Mouse (Mus musculus): ENCODE results near the gene Gm17657.

Gm17657 gene

DNA sequence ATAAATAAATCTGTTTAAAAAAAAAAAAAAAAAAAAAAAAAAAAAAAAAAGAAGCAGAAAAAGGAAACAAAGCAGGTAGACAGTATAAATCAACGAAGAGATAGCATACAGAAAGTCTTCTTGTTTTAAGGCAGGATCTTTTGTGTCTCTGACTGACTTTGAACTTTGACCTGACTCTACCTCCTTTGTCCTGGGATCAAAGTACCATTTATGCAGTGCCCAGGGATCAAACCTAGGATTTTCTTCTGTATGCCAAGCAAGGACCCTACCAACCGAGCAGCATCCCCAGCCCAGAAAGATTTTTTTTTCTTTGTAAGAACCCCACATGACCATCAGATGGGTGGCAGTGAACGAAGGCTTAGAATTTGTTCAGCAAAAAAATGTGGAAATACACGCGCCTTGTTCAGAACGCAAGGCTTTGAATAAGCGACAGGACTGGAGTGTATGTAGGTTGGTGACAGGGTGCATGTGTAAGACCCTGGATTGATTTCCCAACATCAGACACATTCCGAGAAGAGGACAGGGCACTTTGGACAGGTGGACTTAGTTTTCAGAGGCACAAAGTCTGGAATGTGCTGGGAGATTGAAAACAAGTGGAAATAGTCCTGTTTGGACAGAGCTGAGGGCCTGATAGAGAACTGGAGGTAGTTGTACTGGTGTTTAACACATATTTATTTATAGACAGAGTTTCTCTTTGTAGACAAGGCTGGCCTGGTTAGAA lies 61.0 kb downstream of the Gm17657 start:
- DNase-seq (ENCODE audit: low read depth, low spot score) = no peak

DNA sequence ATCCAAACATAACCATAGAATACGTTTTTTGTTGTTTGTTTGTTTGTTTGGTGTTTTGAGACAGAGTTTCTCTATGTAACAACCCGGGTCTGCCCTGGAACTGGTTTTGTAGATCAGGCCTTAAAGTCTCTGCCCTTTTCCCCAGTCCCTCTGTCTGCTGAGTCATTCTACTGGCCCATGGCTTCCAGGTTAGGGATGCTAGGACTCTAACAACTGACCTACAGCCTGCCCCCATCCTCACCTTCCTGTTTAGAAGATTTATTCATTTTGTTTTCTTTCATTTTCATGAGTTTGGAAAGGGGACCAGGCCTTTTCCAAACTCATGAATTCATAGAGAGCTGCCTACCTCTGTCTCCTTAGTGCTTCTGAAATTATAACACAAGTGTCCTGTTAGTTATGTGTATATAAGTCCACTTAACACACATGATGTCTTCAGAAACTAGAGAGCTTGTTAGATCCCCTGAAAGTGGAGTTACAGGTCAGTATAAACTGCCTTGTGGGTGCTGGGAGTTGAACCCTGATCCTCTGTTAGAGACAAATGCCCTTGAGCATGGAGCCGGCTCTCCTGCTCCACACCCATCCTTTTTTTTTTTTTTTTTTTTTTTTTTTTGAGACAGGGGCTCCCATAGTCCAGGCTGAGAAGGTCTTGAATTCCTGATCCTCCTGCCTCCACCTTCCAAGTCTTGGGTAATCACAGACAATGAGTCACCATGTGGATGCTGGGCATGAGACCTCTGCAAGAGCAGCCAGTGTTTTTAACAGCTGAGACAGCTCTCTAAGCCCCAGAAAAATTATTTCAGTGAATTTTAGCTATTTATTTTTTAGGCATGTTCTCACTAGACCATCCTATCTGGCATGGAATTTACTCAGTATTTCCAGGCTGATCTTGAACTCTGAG lies 63.9 kb downstream of the Gm17657 start:
- DNase-seq (ENCODE audit: low read depth, low spot score) = no peak

DNA sequence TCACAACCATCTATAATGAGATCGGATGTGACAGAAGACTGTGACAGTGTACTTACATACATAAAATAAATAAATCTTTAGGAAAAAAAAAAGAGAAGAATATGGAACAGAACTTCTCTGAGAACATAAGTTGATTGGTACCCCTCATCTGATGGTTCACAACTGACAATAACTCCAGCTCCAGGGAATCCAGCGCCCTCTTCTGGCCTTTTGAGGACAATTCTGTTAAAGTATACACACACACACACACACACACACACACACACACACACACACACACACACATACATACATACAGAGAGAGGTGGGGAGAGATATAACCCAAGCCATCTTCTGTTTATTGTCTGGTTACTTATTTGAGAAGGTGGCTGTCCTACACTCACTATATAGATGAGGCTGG lies 65.0 kb downstream of the Gm17657 start:
- no peak for DNase-seq (ENCODE audit: low read depth, low spot score)

DNA sequence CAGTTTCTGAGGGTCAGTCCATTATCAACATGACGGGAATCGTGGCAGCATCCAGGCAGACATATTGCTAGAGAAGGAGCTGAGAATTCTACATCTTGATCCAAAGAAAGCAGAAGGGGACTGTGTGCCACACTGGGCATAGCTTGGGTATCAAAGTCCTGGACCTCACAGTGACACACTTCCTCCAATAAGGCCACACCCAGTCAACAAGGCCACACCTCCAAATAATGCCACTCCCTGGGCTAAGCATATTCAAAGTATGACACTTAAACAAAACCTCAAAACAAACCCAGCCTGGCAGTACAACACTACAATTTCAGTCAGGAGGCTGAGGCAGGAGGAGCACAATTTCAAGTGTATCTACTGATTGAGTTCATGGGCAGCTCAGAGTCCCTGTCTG lies 66.2 kb downstream of the Gm17657 start:
- DNase-seq (ENCODE audit: low read depth, low spot score) = no peak

DNA sequence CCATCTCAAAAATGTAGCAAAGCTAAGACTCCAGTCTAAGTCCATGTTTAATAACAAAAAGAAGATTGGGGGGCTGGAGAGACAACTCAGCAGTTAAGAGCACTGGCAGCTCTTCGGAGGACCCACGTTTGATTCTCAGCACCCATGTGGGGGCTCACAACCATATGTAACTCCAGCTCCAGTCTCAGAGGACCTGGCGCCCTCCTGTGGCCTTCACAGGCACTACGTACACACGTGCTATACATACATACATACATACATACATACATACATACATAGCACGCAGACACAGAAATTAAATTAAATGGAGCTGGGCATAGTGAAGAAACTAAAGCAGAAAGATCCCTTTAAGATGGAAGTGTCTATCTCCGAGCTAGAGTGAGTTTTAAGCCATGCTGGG lies 66.8 kb downstream of the Gm17657 start:
- DNase-seq (ENCODE audit: low read depth, low spot score) = no peak

DNA sequence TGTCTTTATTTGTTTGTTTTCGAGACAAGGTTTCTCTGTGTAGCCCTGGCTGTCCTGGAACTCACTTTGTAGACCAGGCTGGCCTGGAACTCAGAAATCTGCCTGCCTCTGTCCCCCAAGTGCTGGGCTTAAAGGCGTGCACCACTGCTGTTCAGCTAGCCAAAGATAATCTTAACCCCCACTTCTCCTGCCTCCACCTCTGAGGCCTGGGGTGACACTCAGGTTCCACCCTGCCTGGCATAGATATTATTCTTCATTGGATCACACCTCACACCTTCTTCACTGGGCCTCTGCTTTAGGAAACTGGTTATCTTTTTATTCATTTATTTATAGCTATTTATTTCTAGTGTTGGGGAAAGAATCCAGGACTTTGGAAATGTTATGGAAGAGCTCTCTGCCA lies 69.2 kb downstream of the Gm17657 start:
- no peak for DNase-seq (ENCODE audit: low read depth, low spot score)

DNA sequence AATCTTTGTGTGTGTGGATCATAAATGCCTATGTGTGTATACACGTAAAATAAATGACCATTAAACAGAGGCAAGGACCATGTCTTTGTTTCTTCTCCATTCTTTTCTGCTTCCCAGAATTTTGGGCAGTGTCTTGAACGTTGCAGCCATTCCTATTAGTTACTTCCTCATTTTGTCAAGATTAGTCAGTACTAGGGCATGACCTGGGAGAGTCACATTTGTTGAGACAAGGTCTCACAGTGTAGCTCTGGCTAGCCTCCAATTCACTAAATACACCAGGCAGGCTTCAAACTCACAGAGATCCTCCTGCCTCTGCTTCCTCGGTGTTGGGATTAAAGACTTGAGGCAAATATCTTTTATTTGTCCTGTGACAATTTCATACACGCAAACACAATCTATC lies 71.2 kb downstream of the Gm17657 start:
- DNase-seq (ENCODE audit: low read depth, low spot score) = no peak

DNA sequence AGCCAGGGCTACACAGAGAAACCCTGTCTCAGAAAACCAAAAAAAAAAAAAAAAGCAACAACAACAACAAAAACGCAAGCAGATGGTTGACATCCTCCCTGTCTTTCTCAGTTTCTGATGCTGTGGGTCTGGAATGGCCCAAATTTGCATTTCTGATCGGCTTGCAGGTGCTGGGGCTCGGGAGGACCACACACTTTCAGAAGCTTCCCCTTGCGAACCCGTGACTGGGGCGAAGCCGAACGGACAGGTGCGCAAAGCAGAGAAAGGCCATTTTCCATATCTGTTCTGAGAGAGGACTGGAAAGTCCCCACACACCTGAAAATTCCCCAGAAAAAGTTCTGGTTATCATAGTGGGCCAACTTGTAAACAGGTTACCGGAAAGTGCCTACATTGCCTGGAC lies 72.1 kb downstream of the Gm17657 start:
- DNase-seq (ENCODE audit: low read depth, low spot score) = no peak

DNA sequence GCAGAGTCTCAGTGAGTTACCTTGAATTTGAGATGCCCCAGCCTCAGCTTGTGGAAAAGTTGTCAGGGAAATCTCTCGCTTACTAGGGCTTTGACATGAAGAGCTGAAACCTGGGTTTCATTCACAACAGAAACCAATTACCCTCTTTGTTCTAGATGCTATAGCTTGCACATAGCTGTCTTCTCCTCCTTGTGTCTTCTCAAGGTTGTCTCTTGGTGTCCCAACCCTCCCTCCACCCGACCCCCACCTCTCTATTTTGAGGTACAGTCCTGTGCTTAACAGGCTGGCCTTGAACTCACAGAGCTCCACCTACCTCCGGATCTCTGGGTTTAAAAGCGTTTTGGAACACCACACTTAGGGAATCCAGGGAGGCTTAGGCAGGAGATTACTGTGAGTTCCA lies 73.0 kb downstream of the Gm17657 start:
- DNase-seq (ENCODE audit: low read depth, low spot score) = no peak

DNA sequence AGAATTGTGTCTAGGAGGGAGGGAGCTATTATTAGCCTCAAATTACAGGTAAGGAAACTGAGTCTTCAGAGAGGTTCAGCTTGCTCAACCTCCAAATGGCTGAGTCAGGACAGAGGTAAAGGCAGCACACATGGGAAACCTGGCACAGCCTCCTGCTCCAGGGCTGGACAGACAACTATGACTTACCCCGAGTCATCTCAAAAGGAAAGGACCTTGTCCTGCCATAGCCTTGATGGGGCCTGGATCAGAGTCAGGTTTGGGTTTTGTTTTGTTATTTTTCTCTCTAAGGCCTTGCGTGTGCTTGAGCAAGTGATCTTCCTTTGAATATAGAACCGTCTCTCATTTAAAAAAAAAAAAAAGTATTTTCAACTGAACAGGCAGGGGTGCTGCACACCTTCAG lies 74.3 kb downstream of the Gm17657 start:
- no peak for DNase-seq (ENCODE audit: low read depth, low spot score)

DNA sequence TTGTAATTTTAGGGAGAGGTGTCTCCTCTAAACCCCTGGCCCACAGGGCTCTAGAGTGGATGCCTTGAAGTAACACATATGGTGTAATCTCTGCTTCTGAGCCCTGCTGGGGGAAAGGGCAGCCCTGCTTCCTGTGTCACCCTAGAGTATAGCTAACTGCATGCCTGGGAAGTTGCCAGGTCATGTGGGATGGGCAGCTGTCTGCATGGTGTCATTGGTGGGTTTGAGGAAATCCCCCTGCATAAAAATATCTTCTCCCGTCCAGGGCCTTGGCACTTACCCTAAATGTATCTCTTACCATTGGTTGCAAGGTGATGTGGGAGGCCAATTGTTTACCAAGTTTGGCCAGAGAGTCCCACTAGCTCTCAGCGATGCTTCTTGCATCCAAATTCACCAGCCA lies 75.4 kb downstream of the Gm17657 start:
- no peak for DNase-seq (ENCODE audit: low read depth, low spot score)

DNA sequence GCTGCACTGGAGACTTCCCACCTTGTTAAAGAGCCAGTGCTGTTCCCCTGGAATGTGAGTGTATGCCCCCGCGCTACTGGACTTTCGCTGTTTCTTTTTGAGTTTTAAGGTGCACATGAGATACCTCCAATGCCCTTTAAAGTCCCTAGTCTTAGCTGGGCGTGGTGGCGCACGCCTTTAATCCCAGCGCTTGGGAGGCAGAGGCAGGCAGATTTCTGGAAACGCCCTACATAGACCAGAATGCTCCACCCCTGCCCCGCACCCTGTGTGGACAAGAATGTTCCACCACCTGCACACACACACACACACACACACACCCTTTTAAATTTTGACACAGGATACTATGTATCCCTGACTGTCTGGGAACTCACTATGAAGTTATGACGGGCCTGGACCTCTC lies 76.0 kb downstream of the Gm17657 start:
- DNase-seq (ENCODE audit: low read depth, low spot score) = no peak

Data from WW6 (cell line).